Mouse (Mus musculus) small intestine, adult 2 months (tissue): Measurements from ENCODE around the gene She. TPM values are rescaled to one million over a fixed set of nuclear protein-coding genes. Genes with fewer than 3 reads are reported as not detected.

Source experiments
- H3K27ac ChIP-seq: fragments of 200-500 bp; 2 replicates; pipeline ENCODE4 v1.5.1; 2012; ENCODE audit warnings: low read depth, low read length, control low read depth, inconsistent platforms; ENCODE audit not compliant: insufficient read depth
- H3K27me3 ChIP-seq: fragments of 200-500 bp; 2 replicates; pipeline ENCODE4 v1.6.1; 2012; ENCODE audit warnings: mild to moderate bottlenecking, moderate library complexity, low read length, inconsistent platforms; ENCODE audit not compliant: control insufficient read depth, insufficient read depth
- H3K36me3 ChIP-seq: fragments of 200-500 bp; 2 replicates; pipeline ENCODE4 v1.6.1; 2012; ENCODE audit warnings: mild to moderate bottlenecking, low read length, control low read depth, inconsistent platforms; ENCODE audit not compliant: control insufficient read depth, insufficient read depth
- H3K4me1 ChIP-seq: fragments of 200-500 bp; 2 replicates; pipeline ENCODE4 v1.6.1; 2012; ENCODE audit warnings: low read length, inconsistent platforms, mixed read lengths; ENCODE audit not compliant: control insufficient read depth, insufficient read depth, insufficient read length
- H3K4me3 ChIP-seq: fragments of 200-500 bp; 2 replicates; pipeline ENCODE4 v1.5.1; 2012; ENCODE audit warnings: low read depth, mild to moderate bottlenecking, control low read depth, inconsistent platforms, low read length, moderate library complexity
- CTCF ChIP-seq: fragments of 200-500 bp; IDR thresholded peaks from 2 replicates; pipeline ENCODE4 v1.5.1; 2012; ENCODE audit warnings: low read depth, mild to moderate bottlenecking, control low read depth, inconsistent platforms, low read length, moderate library complexity, mixed read lengths; ENCODE audit not compliant: insufficient replicate concordance, insufficient read length; ENCODE audit errors: extremely low read depth
- POLR2A ChIP-seq: fragments of 200-500 bp; IDR thresholded peaks from 2 replicates; pipeline ENCODE4 v1.6.1; 2012; ENCODE audit warnings: low read depth, mild to moderate bottlenecking, control low read depth, inconsistent platforms, low read length, moderate library complexity
- WGBS: fragments of 180-500 bp; shearing (Covaris S2); methylation state at CpG from one replicate; pipeline ENCODE4 v1.1.7; 2018; 5-methylcytosine and 5-hydroxymethylcytosine counted together
- polyA plus RNA-seq: library from polyadenylated mRNA; depleted of rRNA; stranded (reverse); fragments of >200 nt; gene quantifications from 2 replicates; pipeline ENCODE4 v1.2.3, GENCODE M21; 2012

Gene She
- polyA plus RNA-seq, 1 experiment: 0.79 TPM

DNA sequence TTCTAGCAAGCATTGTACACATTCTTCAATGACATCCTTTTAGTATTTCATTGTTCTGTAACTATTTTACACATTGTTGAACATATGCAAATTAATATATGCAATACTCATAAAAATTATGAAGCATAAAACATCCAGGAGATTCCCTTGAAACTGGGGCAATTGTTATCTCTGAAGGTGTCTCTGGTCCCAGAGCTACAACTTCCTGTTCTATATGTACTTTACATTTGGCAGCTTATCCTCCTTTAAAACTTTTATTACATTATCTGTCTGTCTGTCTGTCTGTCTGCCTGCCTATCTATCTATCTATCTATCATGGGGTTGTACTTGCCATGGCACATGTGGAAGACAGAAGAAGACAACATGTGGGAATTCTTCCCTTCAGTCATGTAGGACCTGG, 60.5 kb downstream of the She start:
- Histone ChIP-seq H3K36me3 (no peaks in the 10 kb centered on the region), H3K27me3 (no peaks in the 10 kb centered on the region), H3K27ac (no peak overlapping the region), H3K4me1 (no peaks in the 10 kb centered on the region; the same call in 1 of the 2 replicates), H3K4me3 (no peak overlapping the region)
- TF ChIP-seq POLR2A (no peak), CTCF (no peak)

DNA sequence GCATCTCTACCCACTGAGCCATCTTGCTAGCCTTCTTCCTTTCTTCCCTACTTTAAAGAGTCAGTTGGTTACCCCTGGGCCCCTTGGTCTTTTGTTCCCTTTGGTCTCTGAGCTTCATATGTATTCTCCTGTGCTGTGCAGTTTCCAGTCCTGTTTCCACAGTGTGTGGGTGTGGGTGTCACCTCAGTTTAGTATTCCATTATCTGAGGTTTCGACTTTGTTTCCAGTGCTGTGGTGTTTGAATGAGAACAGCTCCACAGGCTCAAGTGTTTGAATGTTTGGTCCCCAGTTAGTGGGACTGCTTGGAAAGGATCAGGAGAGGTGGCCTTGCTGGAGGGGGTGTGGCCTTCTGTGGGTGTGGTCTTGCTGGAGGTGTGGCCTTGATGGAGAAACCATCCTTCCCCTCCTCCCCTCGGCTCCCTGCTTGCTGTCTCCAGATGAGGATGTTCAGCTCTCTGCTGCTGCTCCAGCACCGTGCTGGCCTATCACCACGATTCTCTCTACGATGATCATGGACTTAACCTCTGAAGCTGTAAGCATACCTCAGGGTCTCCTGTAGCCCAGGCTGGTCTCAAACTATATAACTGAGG, 61.4 kb downstream of the She start:
- Histone ChIP-seq H3K36me3 (no peaks in the 10 kb centered on the region), H3K4me3 (no peak overlapping the region), H3K27ac (no peak overlapping the region), H3K4me1 (no peaks in the 10 kb centered on the region; the same call in 1 of the 2 replicates), H3K27me3 (no peaks in the 10 kb centered on the region)
- TF ChIP-seq POLR2A (no peak), CTCF (no peak)
- WGBS: 82% methylated on average over 5 of the region's 5 CpGs

DNA sequence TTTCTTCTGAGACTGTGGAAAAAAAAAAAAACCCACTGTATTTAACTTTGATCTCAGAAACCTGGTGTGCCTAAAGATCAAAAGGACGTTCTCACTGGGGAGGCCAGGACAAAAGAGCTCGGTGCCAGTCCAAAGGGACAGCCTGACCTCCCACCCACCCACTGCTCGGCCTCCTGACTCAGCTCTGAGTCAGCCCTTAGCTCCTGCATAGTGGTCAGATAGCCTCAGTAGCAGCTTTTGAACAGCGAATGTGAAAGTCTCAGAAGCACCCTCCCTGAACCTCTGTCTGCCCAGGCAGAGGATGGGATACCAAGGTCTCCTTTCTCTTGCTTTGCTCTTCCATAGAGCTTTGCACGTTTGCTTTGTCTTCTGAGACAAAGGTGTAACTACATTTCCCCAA, 65.4 kb downstream of the She start:
- Histone ChIP-seq H3K27me3 (no peaks in the 10 kb centered on the region), H3K36me3 (no peaks in the 10 kb centered on the region), H3K27ac (no peak overlapping the region), H3K4me3 (no peak overlapping the region), H3K4me1 (peaks cover 8% of the 10 kb centered on the region; the same call in 1 of the 2 replicates)
- 39% methylated on average over 5 of the region's 5 CpGs for WGBS
- no peak for TF ChIP-seq POLR2A
- TF ChIP-seq CTCF: no peak

DNA sequence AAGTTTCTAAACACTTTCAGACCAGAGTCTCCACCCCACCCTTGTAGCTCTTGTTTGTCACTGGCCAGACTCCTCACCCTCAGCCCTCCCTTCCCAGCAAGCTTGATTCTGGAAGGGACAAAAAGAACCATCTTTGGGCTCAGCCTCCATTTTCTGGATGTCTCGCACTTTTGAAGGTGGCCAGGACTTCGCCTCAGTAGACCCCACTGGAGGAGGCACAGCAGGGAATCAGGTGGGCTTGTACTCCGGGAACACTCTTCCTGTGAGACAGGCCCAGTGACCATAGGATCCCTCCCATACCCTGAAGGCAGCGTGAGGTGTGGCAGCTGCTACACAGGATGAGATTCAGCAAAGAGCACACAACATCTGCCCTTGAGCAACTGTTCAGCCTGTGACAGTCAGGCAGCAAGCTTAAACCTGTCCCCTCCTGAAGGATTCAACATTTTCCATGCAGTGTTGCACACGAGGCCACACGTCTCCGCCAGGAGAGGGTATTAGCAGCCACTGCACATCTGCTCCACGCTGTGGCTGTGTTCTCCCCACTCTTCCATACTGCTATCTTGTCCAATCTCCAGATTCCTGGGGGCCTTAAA, 66.1 kb downstream of the She start:
- Histone ChIP-seq H3K4me3 (no peak overlapping the region), H3K4me1 (peaks cover 8% of the 10 kb centered on the region; the same call in 1 of the 2 replicates), H3K36me3 (no peaks in the 10 kb centered on the region), H3K27ac (no peak overlapping the region), H3K27me3 (no peaks in the 10 kb centered on the region)
- WGBS: 83% methylated on average over 8 of the region's 8 CpGs
- TF ChIP-seq POLR2A (no peak), CTCF (no peak)

DNA sequence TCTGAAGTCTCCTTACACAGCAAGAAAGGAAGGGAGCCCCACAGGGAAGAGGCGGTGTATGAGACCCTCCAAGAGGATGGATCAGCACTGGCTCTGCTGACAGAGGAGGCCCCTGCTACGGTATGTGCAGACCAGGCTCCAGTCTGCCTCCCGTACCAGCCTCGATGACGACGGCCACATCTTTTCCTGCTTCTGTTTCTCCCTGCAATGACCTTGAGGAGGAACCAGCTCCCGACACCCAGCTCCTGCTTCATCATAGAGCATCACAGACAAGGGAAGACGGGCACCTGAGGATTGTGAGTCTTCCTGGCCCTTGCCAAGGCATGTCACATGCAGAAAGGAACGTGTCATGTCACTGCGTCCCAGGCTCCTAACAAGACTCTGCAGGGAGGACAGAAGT, 66.8 kb downstream of the She start:
- H3K4me1 ChIP-seq: peaks cover 8% of the 10 kb centered on the region; the same call in 1 of the 2 replicates
- H3K27me3 ChIP-seq: no peaks in the 10 kb centered on the region
- H3K36me3 ChIP-seq: no peaks in the 10 kb centered on the region
- 80% methylated on average over 10 of the region's 10 CpGs for WGBS
- TF ChIP-seq POLR2A: no peak
- no peak for TF ChIP-seq CTCF
- H3K4me3 ChIP-seq: no peak overlapping the region
- no peak overlapping the region for H3K27ac ChIP-seq

DNA sequence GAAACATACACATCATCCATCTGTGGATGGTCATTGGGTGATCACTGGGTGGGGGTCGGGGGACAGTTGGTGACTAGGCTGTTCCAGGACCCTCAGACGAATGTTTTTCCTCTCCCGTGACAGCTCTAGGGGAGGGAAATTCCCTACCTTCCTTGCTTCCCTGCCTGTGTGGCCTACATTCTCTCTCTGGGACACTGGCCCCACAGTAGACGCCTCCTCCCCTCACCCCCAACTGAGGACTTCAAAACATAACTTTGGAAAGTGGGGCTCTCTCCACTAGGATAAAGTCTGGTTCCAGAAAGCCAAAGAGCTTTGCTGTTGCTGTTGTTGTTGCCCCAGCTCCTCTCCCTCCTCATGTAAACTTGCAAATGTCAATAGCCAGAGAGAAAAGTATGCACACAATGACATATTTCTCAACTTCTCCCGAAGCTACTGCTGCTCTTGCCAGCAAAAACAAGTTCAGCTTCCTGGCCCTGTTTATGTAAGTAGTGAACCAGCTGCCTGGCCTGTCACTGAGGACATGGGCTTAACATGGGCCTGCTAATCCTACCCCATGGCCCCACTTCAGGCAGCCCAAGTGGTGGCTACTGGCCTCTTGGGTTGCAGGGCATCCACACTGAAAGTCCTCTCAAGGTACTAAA, 67.8 kb downstream of the She start:
- H3K4me1 ChIP-seq: peaks cover 8% of the 10 kb centered on the region; the same call in 1 of the 2 replicates
- TF ChIP-seq POLR2A: no peak
- TF ChIP-seq CTCF: no peak
- no peaks in the 10 kb centered on the region for H3K27me3 ChIP-seq
- peak overlapping the region; percentile 47 for H3K27ac ChIP-seq
- 71% methylated on average over 5 of the region's 5 CpGs for WGBS
- H3K4me3 ChIP-seq: no peak overlapping the region
- no peaks in the 10 kb centered on the region for H3K36me3 ChIP-seq

DNA sequence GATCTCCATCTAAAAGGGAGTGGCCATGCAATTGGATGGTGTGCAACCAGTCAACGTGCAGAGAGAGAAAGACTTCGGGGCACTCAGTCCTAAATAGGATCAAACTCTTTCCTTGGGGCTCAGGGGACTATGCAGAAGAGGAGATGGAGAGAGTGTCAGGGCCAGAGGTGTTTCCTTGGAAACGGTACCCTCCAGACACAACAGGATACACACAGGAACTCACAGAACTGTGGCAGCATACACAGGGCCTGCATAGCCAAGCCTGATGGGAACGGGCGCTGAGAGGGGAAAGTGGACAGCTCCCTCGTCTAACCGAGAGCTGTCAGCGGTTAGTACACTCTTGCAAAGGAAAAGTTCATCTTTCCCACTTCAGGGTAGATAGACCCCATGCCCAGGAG, 68.3 kb downstream of the She start:
- Histone ChIP-seq H3K36me3 (no peaks in the 10 kb centered on the region), H3K27ac (peak overlapping the region; percentile 44), H3K4me3 (no peak overlapping the region), H3K27me3 (no peaks in the 10 kb centered on the region), H3K4me1 (peaks cover 8% of the 10 kb centered on the region; the same call in 1 of the 2 replicates)
- 79% methylated on average over 8 of the region's 8 CpGs for WGBS
- TF ChIP-seq POLR2A (no peak), CTCF (no peak)
